Mouse (Mus musculus): Measurements from ENCODE around the gene Spint5. TPM values are rescaled to one million over a fixed set of nuclear protein-coding genes. Genes with fewer than 3 reads are reported as not detected.
A peak's percentile ranks its signal among the peaks of the same experiment; 100 is the strongest.

The Spint5 gene
- polyA plus RNA-seq, 1 experiment from 2014 or later = not detected

GRCm38 (mm10) chr2:164725895-164726619 lies 11.0 kb downstream of the Spint5 start:
- DNase-seq (ENCODE audit: low spot score) = peak; percentile 47
- Histone ChIP-seq H3K36me3 (ENCODE audit: control insufficient read depth, insufficient read depth, low read length) (no peaks in the 10 kb centered on the region), H3K27me3 (replicated peaks; ENCODE audit: control insufficient read depth, insufficient read depth, low read length) (no peaks in the 10 kb centered on the region), H3K4me1 (replicated peaks; ENCODE audit: control insufficient read depth, insufficient read depth, low read length) (no peaks in the 10 kb centered on the region), H3K9ac (ENCODE audit: low read depth, low read length) (no peak overlapping the region), H3K27ac (ENCODE audit: low read depth, low read length) (no peak overlapping the region), H3K9me3 (ENCODE audit: control insufficient read depth, low read length) (no peaks in the 10 kb centered on the region), H3K4me3 (ENCODE audit: low read depth, low read length) (no peak overlapping the region), H3K4me2 (no peak overlapping the region)
- 20% methylated on average over 6 of the region's 6 CpGs for WGBS
- ATAC-seq (replicated peaks; ENCODE audit: low FRiP score) = no peak

- no peak overlapping the region for H3K4me3 ChIP-seq (ENCODE audit: low read depth, low read length)
Observed at GRCm38 (mm10) chr2:164731719-164732118, 16.6 kb downstream of the Spint5 start.

GRCm38 (mm10) chr2:164733259-164733658 lies 18.2 kb downstream of the Spint5 start:
- Histone ChIP-seq H3K36me3 (ENCODE audit: control insufficient read depth, insufficient read depth, low read length) (no peaks in the 10 kb centered on the region), H3K27ac (ENCODE audit: low read depth, low read length) (no peak overlapping the region), H3K4me2 (no peak overlapping the region), H3K9ac (ENCODE audit: low read depth, low read length) (no peak overlapping the region), H3K4me1 (replicated peaks; ENCODE audit: control insufficient read depth, insufficient read depth, low read length) (no peaks in the 10 kb centered on the region), H3K4me3 (ENCODE audit: low read depth, low read length) (no peak overlapping the region), H3K27me3 (replicated peaks; ENCODE audit: control insufficient read depth, insufficient read depth, low read length) (no peaks in the 10 kb centered on the region), H3K9me3 (ENCODE audit: control insufficient read depth, low read length) (no peaks in the 10 kb centered on the region)
- ATAC-seq (replicated peaks; ENCODE audit: low FRiP score) = no peak
- no peak for DNase-seq (ENCODE audit: low spot score)
- WGBS = 76% methylated on average over 2 of the region's 2 CpGs

More at GRCm38 (mm10) chr2:164731719-164732118, 16.6 kb downstream of the Spint5 start:
- ATAC-seq (replicated peaks; ENCODE audit: low FRiP score) (no peak), DNase-seq (ENCODE audit: low spot score) (no peak)
- no peaks in the 10 kb centered on the region for H3K4me1 ChIP-seq (replicated peaks; ENCODE audit: control insufficient read depth, insufficient read depth, low read length)
- WGBS = 69% methylated on average over 5 of the region's 5 CpGs
- H3K4me2 ChIP-seq = no peak overlapping the region
- no peaks in the 10 kb centered on the region for H3K27me3 ChIP-seq (replicated peaks; ENCODE audit: control insufficient read depth, insufficient read depth, low read length)
- H3K9ac ChIP-seq (ENCODE audit: low read depth, low read length) = no peak overlapping the region
- no peaks in the 10 kb centered on the region for H3K36me3 ChIP-seq (ENCODE audit: control insufficient read depth, insufficient read depth, low read length)
- no peak overlapping the region for H3K27ac ChIP-seq (ENCODE audit: low read depth, low read length)
- no peaks in the 10 kb centered on the region for H3K9me3 ChIP-seq (ENCODE audit: control insufficient read depth, low read length)

GRCm38 (mm10) chr2:164734839-164735238 lies 19.7 kb downstream of the Spint5 start:
- H3K27ac ChIP-seq (ENCODE audit: low read depth, low read length) = no peak overlapping the region
- no peaks in the 10 kb centered on the region for H3K36me3 ChIP-seq (ENCODE audit: control insufficient read depth, insufficient read depth, low read length)
- no peak overlapping the region for H3K4me3 ChIP-seq (ENCODE audit: low read depth, low read length)
- H3K9ac ChIP-seq (ENCODE audit: low read depth, low read length) = no peak overlapping the region
- H3K4me2 ChIP-seq = no peak overlapping the region
- no peaks in the 10 kb centered on the region for H3K9me3 ChIP-seq (ENCODE audit: control insufficient read depth, low read length)
- ATAC-seq (replicated peaks; ENCODE audit: low FRiP score) (no peak), DNase-seq (ENCODE audit: low spot score) (no peak)
- no peaks in the 10 kb centered on the region for H3K27me3 ChIP-seq (replicated peaks; ENCODE audit: control insufficient read depth, insufficient read depth, low read length)
- no peaks in the 10 kb centered on the region for H3K4me1 ChIP-seq (replicated peaks; ENCODE audit: control insufficient read depth, insufficient read depth, low read length)
- 70% methylated on average over 5 of the region's 5 CpGs for WGBS

- Histone ChIP-seq H3K27me3 (replicated peaks; ENCODE audit: control insufficient read depth, insufficient read depth, low read length) (no peaks in the 10 kb centered on the region), H3K36me3 (ENCODE audit: control insufficient read depth, insufficient read depth, low read length) (no peaks in the 10 kb centered on the region), H3K9ac (ENCODE audit: low read depth, low read length) (no peak overlapping the region), H3K4me2 (no peak overlapping the region), H3K4me3 (ENCODE audit: low read depth, low read length) (no peak overlapping the region), H3K9me3 (ENCODE audit: control insufficient read depth, low read length) (no peaks in the 10 kb centered on the region), H3K27ac (ENCODE audit: low read depth, low read length) (no peak overlapping the region), H3K4me1 (replicated peaks; ENCODE audit: control insufficient read depth, insufficient read depth, low read length) (no peaks in the 10 kb centered on the region)
- no peak for DNase-seq (ENCODE audit: low spot score)
- 84% methylated on average over 5 of the region's 5 CpGs for WGBS
- ATAC-seq (replicated peaks; ENCODE audit: low FRiP score) = no peak
Observed at GRCm38 (mm10) chr2:164735446-164735845, 20.3 kb downstream of the Spint5 start.

- Histone ChIP-seq H3K4me1 (replicated peaks; ENCODE audit: control insufficient read depth, insufficient read depth, low read length) (no peaks in the 10 kb centered on the region), H3K4me3 (ENCODE audit: low read depth, low read length) (no peak overlapping the region), H3K4me2 (no peak overlapping the region), H3K27me3 (replicated peaks; ENCODE audit: control insufficient read depth, insufficient read depth, low read length) (no peaks in the 10 kb centered on the region), H3K27ac (ENCODE audit: low read depth, low read length) (no peak overlapping the region), H3K9ac (ENCODE audit: low read depth, low read length) (no peak overlapping the region), H3K9me3 (ENCODE audit: control insufficient read depth, low read length) (no peaks in the 10 kb centered on the region), H3K36me3 (ENCODE audit: control insufficient read depth, insufficient read depth, low read length) (no peaks in the 10 kb centered on the region)
- WGBS = 62% methylated on average over 3 of the region's 3 CpGs
- DNase-seq (ENCODE audit: low spot score) (no peak), ATAC-seq (replicated peaks; ENCODE audit: low FRiP score) (no peak)
Observed at GRCm38 (mm10) chr2:164737377-164738090, 22.4 kb downstream of the Spint5 start.

- H3K27ac ChIP-seq (ENCODE audit: low read depth, low read length) = no peak overlapping the region
- DNase-seq (ENCODE audit: low spot score) (no peak), ATAC-seq (replicated peaks; ENCODE audit: low FRiP score) (no peak)
- H3K9me3 ChIP-seq (ENCODE audit: control insufficient read depth, low read length) = no peaks in the 10 kb centered on the region
- H3K36me3 ChIP-seq (ENCODE audit: control insufficient read depth, insufficient read depth, low read length) = no peaks in the 10 kb centered on the region
- H3K9ac ChIP-seq (ENCODE audit: low read depth, low read length) = no peak overlapping the region
- no peaks in the 10 kb centered on the region for H3K4me1 ChIP-seq (replicated peaks; ENCODE audit: control insufficient read depth, insufficient read depth, low read length)
- no peak overlapping the region for H3K4me2 ChIP-seq
- 70% methylated on average over 7 of the region's 7 CpGs for WGBS
- no peaks in the 10 kb centered on the region for H3K27me3 ChIP-seq (replicated peaks; ENCODE audit: control insufficient read depth, insufficient read depth, low read length)
- H3K4me3 ChIP-seq (ENCODE audit: low read depth, low read length) = no peak overlapping the region
Observed at GRCm38 (mm10) chr2:164739876-164740275, 24.8 kb downstream of the Spint5 start.

- peak overlapping the region; percentile 88 for H3K4me2 ChIP-seq
- WGBS = 59% methylated on average over 13 of the region's 13 CpGs
- peaks cover 7% of the 10 kb centered on the region for H3K36me3 ChIP-seq (ENCODE audit: control insufficient read depth, insufficient read depth, low read length)
- ATAC-seq (replicated peaks; ENCODE audit: low FRiP score) (no peak), DNase-seq (ENCODE audit: low spot score) (no peak)
- no peak overlapping the region for H3K27ac ChIP-seq (ENCODE audit: low read depth, low read length)
- peak overlapping the region; percentile 87 for H3K4me3 ChIP-seq (ENCODE audit: low read depth, low read length)
- peaks cover 7% of the 10 kb centered on the region; the same call in 1 of the 2 replicates for H3K4me1 ChIP-seq (replicated peaks; ENCODE audit: control insufficient read depth, insufficient read depth, low read length)
- peak overlapping the region; percentile 83; the same call in 1 of the 2 replicates for H3K9ac ChIP-seq (ENCODE audit: low read depth, low read length)
- no peaks in the 10 kb centered on the region for H3K27me3 ChIP-seq (replicated peaks; ENCODE audit: control insufficient read depth, insufficient read depth, low read length)
- no peaks in the 10 kb centered on the region for H3K9me3 ChIP-seq (ENCODE audit: control insufficient read depth, low read length)
Observed at GRCm38 (mm10) chr2:164744987-164745386, 29.9 kb downstream of the Spint5 start.

All from liver, embryonic 11.5 days (tissue).